Mouse (Mus musculus) heart, postnatal 0 days (tissue): ENCODE measurements at regions not wholly inside any gene's neighbourhood (a gene's known extent, or its start where the extent isn't known, plus 50 kb on each side); places are given as distances from the start of the nearest gene placed in this dataset.

ENCODE experiments used
- ATAC-seq: fragments of 200-750 bp; cut with Nextera tagmentation; 2 replicates; pipeline ENCODE4 v1.8.0; 2017; ENCODE audit warnings: low read depth, moderate number of reproducible peaks, moderate library complexity; ENCODE audit not compliant: insufficient read depth
- DNase-seq: peaks from one replicate; pipeline ENCODE4 v3.0.0-alpha.2; 2016; ENCODE audit warnings: low spot score
- H3K27ac ChIP-seq: fragments of 300-500 bp; sonication (generic); 2 replicates; pipeline ENCODE4 v1.5.1; 2014; ENCODE audit warnings: low read depth, mild to moderate bottlenecking
- H3K27me3 ChIP-seq: fragments of 300-500 bp; sonication (generic); 2 replicates; pipeline ENCODE4 v1.6.1; 2014; ENCODE audit warnings: low read length, mixed read lengths; ENCODE audit not compliant: control insufficient read depth, insufficient read depth
- H3K36me3 ChIP-seq: fragments of 300-500 bp; sonication (generic); replicated peaks from 2 replicates; pipeline ENCODE4 v1.6.1; 2014; ENCODE audit warnings: low read length, mixed read lengths; ENCODE audit not compliant: control insufficient read depth, insufficient read depth
- H3K4me1 ChIP-seq: fragments of 300-500 bp; sonication (generic); 2 replicates; pipeline ENCODE4 v1.6.1; 2014; ENCODE audit warnings: antibody characterized with exemption; ENCODE audit not compliant: control insufficient read depth, insufficient read depth
- H3K4me2 ChIP-seq: fragments of 300-500 bp; sonication (generic); 2 replicates; pipeline ENCODE4 v1.6.1; 2014; ENCODE audit warnings: low read depth, mild to moderate bottlenecking, low read length, moderate library complexity
- H3K4me3 ChIP-seq: fragments of 300-500 bp; sonication (generic); 2 replicates; pipeline ENCODE4 v1.5.1; 2014; ENCODE audit warnings: low read depth, low read length
- H3K9ac ChIP-seq: fragments of 300-500 bp; sonication (generic); replicated peaks from 2 replicates; pipeline ENCODE4 v1.6.1; 2014; ENCODE audit warnings: low read depth, low read length, mixed read lengths
- H3K9me3 ChIP-seq: fragments of 300-500 bp; sonication (generic); replicated peaks from 2 replicates; pipeline ENCODE4 v1.6.1; 2016; ENCODE audit warnings: low read length; ENCODE audit not compliant: control insufficient read depth
- CTCF ChIP-seq: IDR thresholded peaks from 2 replicates; pipeline ENCODE4 v1.5.1; 2016; ENCODE audit warnings: antibody characterized with exemption, control low read depth, low read depth
- EP300 ChIP-seq: IDR thresholded peaks from 2 replicates; pipeline ENCODE4 v1.6.1; 2016; ENCODE audit warnings: antibody characterized with exemption, low read depth
- WGBS: fragments of 180-500 bp; shearing (Covaris S2); extraction: QIAGEN DNeasy Blood & Tissue Kit; methylation state at CpG from one replicate; pipeline ENCODE4 v1.1.7; 2014; 5-methylcytosine and 5-hydroxymethylcytosine counted together

DNA sequence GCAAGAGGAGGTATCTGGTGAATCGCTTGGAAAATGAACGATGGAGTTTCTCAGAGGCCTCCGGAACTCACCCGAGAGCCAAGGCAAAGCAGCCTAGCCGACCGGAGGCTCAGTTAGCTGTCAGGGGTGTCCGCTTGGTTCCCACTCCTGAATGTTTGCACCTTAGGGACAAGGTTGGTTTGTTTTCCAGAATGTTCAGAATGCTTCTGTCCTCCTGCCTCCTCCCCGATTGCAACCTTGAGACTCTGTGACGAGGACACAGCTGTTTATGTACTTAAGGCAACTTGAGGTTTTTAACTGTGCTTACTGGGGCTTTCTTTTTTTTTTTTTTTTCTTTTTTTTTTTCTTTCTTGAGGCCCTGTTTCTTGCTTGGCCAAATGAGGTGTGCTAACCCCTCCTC is 281.1 kb upstream of the Tbx3 start:
- Histone ChIP-seq H3K36me3 (no peaks in the 10 kb centered on the region), H3K27ac (no peak overlapping the region), H3K4me2 (no peak overlapping the region), H3K4me3 (no peak overlapping the region), H3K9me3 (no peaks in the 10 kb centered on the region), H3K4me1 (no peaks in the 10 kb centered on the region), H3K9ac (no peak overlapping the region), H3K27me3 (no peaks in the 10 kb centered on the region)
- TF ChIP-seq CTCF (no peak), EP300 (no peak)
- ATAC-seq: no peak
- WGBS: 78% methylated on average over 9 of the region's 9 CpGs
- DNase-seq: no peak

DNA sequence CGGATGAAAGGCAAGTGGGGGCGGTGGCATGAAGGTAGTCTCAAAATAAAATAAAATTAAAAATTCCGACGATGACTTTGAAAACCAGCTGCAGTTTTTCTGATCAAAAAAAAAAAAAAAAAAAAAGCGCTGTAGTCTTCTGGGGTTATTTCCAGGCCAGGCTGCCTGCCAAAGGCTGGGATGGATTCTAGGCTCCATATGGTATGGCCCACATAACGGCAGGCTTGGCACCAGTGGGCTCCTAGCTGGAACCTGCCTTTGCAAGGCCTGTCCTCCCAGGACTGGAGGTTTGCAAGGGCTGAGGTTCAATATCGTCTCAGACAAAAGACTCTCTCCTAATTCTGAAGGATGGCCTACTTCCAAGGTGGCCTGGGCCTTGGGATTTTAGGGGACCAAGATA is 280.6 kb upstream of the Tbx3 start:
- Histone ChIP-seq H3K4me2 (no peak overlapping the region), H3K27ac (no peak overlapping the region), H3K27me3 (no peaks in the 10 kb centered on the region), H3K4me3 (no peak overlapping the region), H3K36me3 (no peaks in the 10 kb centered on the region), H3K4me1 (no peaks in the 10 kb centered on the region), H3K9ac (no peak overlapping the region), H3K9me3 (no peaks in the 10 kb centered on the region)
- DNase-seq (no peak), ATAC-seq (no peak)
- no peak for TF ChIP-seq CTCF
- no peak for TF ChIP-seq EP300
- 67% methylated on average over 7 of the region's 7 CpGs for WGBS

DNA sequence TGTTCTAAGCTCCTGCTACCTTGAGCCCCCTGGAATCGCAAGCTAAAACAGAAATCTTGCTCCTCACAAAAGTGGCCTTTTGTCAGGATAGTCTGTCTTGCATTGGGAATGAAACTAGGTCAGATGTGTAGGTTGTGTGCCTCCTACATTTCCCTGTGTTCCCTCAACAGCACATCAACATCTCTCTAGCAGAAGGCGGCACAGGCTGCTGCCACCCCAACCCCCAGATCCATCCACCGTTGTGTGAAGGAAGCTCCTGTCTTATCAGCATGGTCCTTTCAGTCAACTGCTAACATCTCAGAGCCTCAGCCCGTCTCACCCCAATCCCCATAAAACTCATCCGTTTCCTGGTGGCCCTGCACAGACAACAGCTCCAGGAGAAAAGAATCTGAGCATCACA is 272.0 kb upstream of the Tbx3 start:
- Histone ChIP-seq H3K27me3 (0 out of 2 replicates have a peak, but pooled peaks cover 3% of the 10 kb centered on the region), H3K36me3 (no peaks in the 10 kb centered on the region), H3K4me2 (no peak overlapping the region), H3K9me3 (no peaks in the 10 kb centered on the region; the same call in 1 of the 2 replicates), H3K27ac (no peak overlapping the region), H3K9ac (no peak overlapping the region), H3K4me1 (no peaks in the 10 kb centered on the region), H3K4me3 (no peak overlapping the region)
- DNase-seq (no peak), ATAC-seq (no peak)
- no peak for TF ChIP-seq CTCF
- no peak for TF ChIP-seq EP300
- 61% methylated on average over 5 of the region's 5 CpGs for WGBS

DNA sequence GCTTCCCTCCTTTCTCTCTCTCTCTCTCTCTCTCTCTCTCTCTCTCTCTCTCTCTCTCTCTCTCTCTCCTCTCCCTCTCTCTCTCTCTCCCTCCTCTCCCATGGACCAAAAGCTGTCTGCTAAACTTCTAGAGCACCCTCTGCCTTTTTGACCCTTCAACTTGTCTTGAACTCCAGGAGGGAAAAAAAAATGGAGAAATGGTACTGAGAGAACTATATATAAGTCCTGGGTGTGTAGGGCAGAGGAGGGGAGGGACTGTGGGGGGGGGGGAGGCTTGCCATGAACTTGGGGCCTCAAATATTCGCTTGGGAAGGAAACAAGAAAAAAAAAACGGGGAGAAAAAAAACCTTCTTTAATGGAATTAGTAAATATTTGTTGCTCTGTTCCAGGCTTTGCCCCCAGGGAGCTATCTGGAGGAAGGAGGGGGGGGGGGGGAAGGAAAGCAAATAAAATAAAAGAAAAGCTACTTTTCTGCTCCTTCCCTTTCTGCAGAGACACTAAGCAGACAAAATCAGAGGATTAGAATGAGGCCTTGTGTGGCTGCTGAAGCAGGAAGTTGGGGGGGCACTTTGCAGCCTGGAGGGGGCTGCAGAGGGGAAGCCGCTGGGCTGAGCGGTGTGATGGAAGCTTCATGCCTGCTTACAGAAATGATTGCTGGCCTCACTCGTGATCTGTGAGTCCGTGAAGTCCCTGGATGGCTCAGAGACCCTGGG is 270.1 kb upstream of the Tbx3 start:
- ATAC-seq (no peak), DNase-seq (no peak)
- Histone ChIP-seq H3K9ac (0 out of 2 replicates have a peak overlapping the region, but pooled peaks have one; percentile 15), H3K36me3 (no peaks in the 10 kb centered on the region), H3K27ac (no peak overlapping the region), H3K4me3 (no peak overlapping the region), H3K9me3 (no peaks in the 10 kb centered on the region; the same call in 1 of the 2 replicates), H3K4me2 (no peak overlapping the region), H3K4me1 (no peaks in the 10 kb centered on the region), H3K27me3 (0 out of 2 replicates have a peak, but pooled peaks cover 3% of the 10 kb centered on the region)
- TF ChIP-seq CTCF (no peak), EP300 (no peak)
- 16% methylated on average over 6 of the region's 6 CpGs for WGBS

DNA sequence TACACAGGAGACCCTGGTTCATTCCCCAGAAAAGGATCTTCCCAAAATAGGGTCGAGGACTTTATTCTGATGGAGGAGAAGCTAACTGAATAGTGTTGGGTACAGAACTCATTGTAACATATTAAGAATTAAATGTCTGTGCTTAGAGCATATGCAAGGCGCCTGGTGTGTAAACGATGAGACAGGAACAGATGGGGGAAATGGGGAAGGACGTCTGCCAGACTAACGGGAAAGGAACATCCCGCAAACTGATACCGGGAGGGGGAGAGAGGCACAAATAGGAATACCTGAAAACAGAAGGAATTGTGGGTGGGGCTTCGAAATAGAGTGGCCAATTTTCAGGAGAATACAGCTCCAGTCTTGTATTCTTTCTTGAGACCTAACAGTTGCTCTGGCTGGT is 268.6 kb upstream of the Tbx3 start:
- Histone ChIP-seq H3K9ac (no peak overlapping the region), H3K27me3 (0 out of 2 replicates have a peak, but pooled peaks cover 6% of the 10 kb centered on the region), H3K9me3 (no peaks in the 10 kb centered on the region; the same call in 1 of the 2 replicates), H3K4me3 (no peak overlapping the region), H3K4me1 (no peaks in the 10 kb centered on the region), H3K4me2 (no peak overlapping the region), H3K36me3 (no peaks in the 10 kb centered on the region), H3K27ac (no peak overlapping the region)
- TF ChIP-seq EP300 (no peak), CTCF (no peak)
- WGBS: 67% methylated on average over 8 of the region's 8 CpGs
- no peak for ATAC-seq
- DNase-seq: no peak

DNA sequence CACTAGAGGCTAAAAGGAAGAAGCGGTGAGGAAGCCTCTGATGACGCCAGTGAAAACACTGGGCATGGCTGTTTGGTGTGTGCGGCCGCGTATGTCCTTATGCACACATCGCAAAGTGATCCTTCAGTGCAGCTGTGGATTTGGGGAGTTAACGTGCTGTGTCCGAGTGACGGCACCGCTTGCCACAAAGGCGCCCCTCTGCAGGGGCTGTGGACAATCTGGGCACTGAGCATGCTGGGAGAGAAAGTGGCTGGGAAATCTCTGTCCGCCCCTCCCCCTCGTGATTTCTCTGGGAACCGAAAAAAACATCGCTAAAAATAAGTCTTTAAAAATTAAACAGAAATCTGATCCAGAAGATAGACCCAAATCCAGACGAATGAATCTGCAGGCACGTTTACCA is 267.8 kb upstream of the Tbx3 start:
- Histone ChIP-seq H3K4me1 (no peaks in the 10 kb centered on the region), H3K27ac (no peak overlapping the region), H3K9me3 (no peaks in the 10 kb centered on the region; the same call in 1 of the 2 replicates), H3K9ac (no peak overlapping the region), H3K4me3 (no peak overlapping the region), H3K4me2 (no peak overlapping the region), H3K27me3 (0 out of 2 replicates have a peak, but pooled peaks cover 6% of the 10 kb centered on the region), H3K36me3 (no peaks in the 10 kb centered on the region)
- TF ChIP-seq EP300 (no peak), CTCF (no peak)
- 72% methylated on average over 17 of the region's 17 CpGs for WGBS
- DNase-seq (no peak), ATAC-seq (no peak)
